In genomic region chr3:89521503-89521854, GRCm38 (mm10) we compare ENCODE assay signal across 9 mouse cellular contexts. TPM values are rescaled to one million over a fixed set of nuclear protein-coding genes. Genes with fewer than 3 reads are reported as not detected.
DNase-seq lines count a peak whose midpoint lies in the region; ATAC-seq and TF ChIP-seq lines count a peak whose summit lies in the region.
"Had no signal": no experiment of that assay in that cellular context is flagged by ENCODE, and none has a peak within 500 bp of the region (broad histone marks: within the 10 kb centered on the region; RNA-seq: fewer than 3 reads in every experiment).

No protein-coding gene starts in this region.

- ATAC-seq in forebrain, embryonic 11.5 days (replicated peaks; ENCODE audit: low FRiP score) = no peak
- ATAC-seq in intestine, postnatal 0 days = no peak
- no peak for ATAC-seq in activated CD4-positive, CD25-positive, alpha-beta regulatory T cell, adult 4 months

- H3K9me3 ChIP-seq in forebrain, embryonic 11.5 days (ENCODE audit: control insufficient read depth, low read length) = peaks cover 3% of the 10 kb centered on the region; the same call in 1 of the 2 replicates
- H3K9me3 ChIP-seq in intestine, postnatal 0 days (ENCODE audit: control insufficient read depth) = no peaks in the 10 kb centered on the region

- 2% methylated on average over 7 of the region's 7 CpGs for WGBS in forebrain, embryonic 11.5 days
- 10% methylated on average over 7 of the region's 7 CpGs for WGBS in intestine, postnatal 0 days

- TF ChIP-seq CTCF in left cerebral cortex, adult 2 months (IDR thresholded peaks at IDR 0.05) = no peak
- TF ChIP-seq CTCF in intestine, postnatal 0 days (IDR thresholded peaks at IDR 0.05; ENCODE audit: low read depth) = no peak

- H3K9ac ChIP-seq in forebrain, embryonic 11.5 days (ENCODE audit: low read length) = peak overlapping the region; percentile 27
- no peak overlapping the region for H3K9ac ChIP-seq in intestine, postnatal 0 days (ENCODE audit: low read depth, low read length)

- peak overlapping the region; percentile 56 for H3K4me3 ChIP-seq in left cerebral cortex, adult 2 months
- H3K4me3 ChIP-seq in forebrain, embryonic 11.5 days (ENCODE audit: low read depth, low read length) = peak overlapping the region; percentile 31
- peak overlapping the region; percentile 40 for H3K4me3 ChIP-seq in intestine, postnatal 0 days (ENCODE audit: low read depth, low read length)

- no peaks in the 10 kb centered on the region for H3K36me3 ChIP-seq in forebrain, embryonic 11.5 days (ENCODE audit: control insufficient read depth, insufficient read depth, low read length)
- H3K36me3 ChIP-seq in intestine, postnatal 0 days (ENCODE audit: control insufficient read depth, insufficient read depth) = no peaks in the 10 kb centered on the region

- H3K4me2 ChIP-seq in forebrain, embryonic 11.5 days (ENCODE audit: low read depth, low read length, severe bottlenecking) = peak overlapping the region; percentile 73
- peak overlapping the region; percentile 70 for H3K4me2 ChIP-seq in intestine, postnatal 0 days (replicated peaks; ENCODE audit: low read depth)

- peaks cover 7% of the 10 kb centered on the region; the same call in 1 of the 2 replicates for H3K27me3 ChIP-seq in forebrain, embryonic 11.5 days (ENCODE audit: control insufficient read depth, insufficient read depth, low read length)
- H3K27me3 ChIP-seq in intestine, postnatal 0 days (replicated peaks; ENCODE audit: control insufficient read depth, insufficient read depth, low read length) = peaks cover 34% of the 10 kb centered on the region

- intact Hi-C loops in left cerebral cortex, adult 2 months (cut with DNase I) = loop anchor here (5.0 kb wide), 1 partner anchor 91 kb away; no protein-coding TSS in a partner anchor

- no peak for DNase-seq in left cerebral cortex, adult 2 months (ENCODE audit: extremely low spot score in 1 of 2, low spot score in 2 of 2)
- no peak for DNase-seq in left cerebral cortex, adult 18-20 months (ENCODE audit: low spot score in 2 of 2)
- no peak for DNase-seq in forebrain, embryonic 11.5 days (ENCODE audit: low spot score)
- peak; percentile 16 for DNase-seq in retina, embryonic 14.5 days (ENCODE audit: low spot score)
- no peak for DNase-seq in cerebellum, adult 9-10 months
- DNase-seq in frontal cortex, adult 2 months (ENCODE audit: extremely low spot score in 1 of 2, low spot score in 1 of 2) = no peak
- DNase-seq: lung, adult 18-20 months had no signal

- H3K27ac ChIP-seq in left cerebral cortex, adult 2 months = peak overlapping the region; percentile 26; the same call in 1 of the 2 replicates
- H3K27ac ChIP-seq in forebrain, embryonic 11.5 days (ENCODE audit: low read depth, low read length) = no peak overlapping the region
- no peak overlapping the region for H3K27ac ChIP-seq in intestine, postnatal 0 days (ENCODE audit: low read depth, low read length)

- peaks cover 13% of the 10 kb centered on the region for H3K4me1 ChIP-seq in forebrain, embryonic 11.5 days (replicated peaks; ENCODE audit: control insufficient read depth, insufficient read depth, low read length)
- no peaks in the 10 kb centered on the region; the same call in 1 of the 2 replicates for H3K4me1 ChIP-seq in intestine, postnatal 0 days (replicated peaks; ENCODE audit: control insufficient read depth, insufficient read depth, low read length)

RNA-seq across cellular contexts. Expression of gene Kcnn3, which starts 1.5 kb away (rescaled TPM):
- total RNA-seq in left cerebral cortex, adult 2 months (2021) = 10 to 100 TPM; 18.2 to 27.3 TPM
- total RNA-seq in left cerebral cortex, adult 18-20 months (2021) = 10 to 100 TPM; 20.4 to 26.9 TPM
- 1.3 and 1.8 TPM in 2 replicates for polyA plus RNA-seq in forebrain, embryonic 11.5 days (2014; fragmentation: Nextera tagmentation; extraction: Ambion mirVana)
- polyA plus RNA-seq in intestine, postnatal 0 days (2015; fragmentation: Nextera tagmentation; extraction: Ambion mirVana) = 4.6 TPM in 2 replicates
- 11.4 and 15.8 TPM in 2 replicates for polyA plus RNA-seq in frontal cortex, adult 2 months (2012; rRNA removed)
- polyA plus RNA-seq in activated CD4-positive, CD25-positive, alpha-beta regulatory T cell, adult 4 months (2017; shearing (Covaris generic)) = not detected
